Comparison of ENCODE assay signal across 9 mouse cellular contexts in the genomic region with DNA sequence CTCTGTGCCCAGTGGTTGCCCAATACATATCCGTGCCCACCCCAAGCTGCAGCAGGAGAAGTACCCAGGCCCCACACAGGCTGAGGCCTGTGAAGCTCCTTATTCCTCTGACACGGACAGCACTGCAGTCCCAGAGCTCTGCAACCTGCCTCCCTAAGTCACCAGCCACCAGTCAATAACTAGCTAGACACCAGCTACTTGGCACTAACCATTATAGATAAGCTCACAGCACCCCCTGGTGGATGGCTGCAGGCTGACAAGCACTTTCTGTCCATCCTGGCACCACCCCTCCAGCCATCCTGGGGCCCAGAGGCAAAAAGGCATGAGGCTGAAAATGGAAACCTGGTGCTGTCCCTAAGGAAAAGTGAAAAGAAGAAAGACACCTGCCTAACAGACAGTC. TPM values are rescaled to one million over a fixed set of nuclear protein-coding genes. Genes with fewer than 3 reads are reported as not detected.
A peak's percentile ranks its signal among the peaks of the same experiment; 100 is the strongest.
DNase-seq lines count a peak whose midpoint lies in the region; ATAC-seq and TF ChIP-seq lines count a peak whose summit lies in the region.
"Had no signal": no experiment of that assay in that cellular context is flagged by ENCODE, and none has a peak within 500 bp of the region (broad histone marks: within the 10 kb centered on the region; RNA-seq: fewer than 3 reads in every experiment).

No protein-coding gene starts in this region.

- no peak for TF ChIP-seq POLR2A in limb, embryonic 14.5 days (IDR thresholded peaks at IDR 0.05; ENCODE audit: borderline replicate concordance, extremely low read depth, insufficient read depth, insufficient read length)

- no peak for TF ChIP-seq EP300 in stomach, postnatal 0 days (optimal IDR thresholded peaks at IDR 0.05)

- peak; percentile 91 for TF ChIP-seq CTCF in stomach, postnatal 0 days (IDR thresholded peaks at IDR 0.05; ENCODE audit: low read depth)

- no peak overlapping the region for H3K9ac ChIP-seq in kidney, embryonic 15.5 days
- H3K9ac ChIP-seq in limb, embryonic 14.5 days (ENCODE audit: low read depth, low read length, severe bottlenecking) = no peak overlapping the region
- no peak overlapping the region for H3K9ac ChIP-seq in neural tube, embryonic 11.5 days (ENCODE audit: low read length)
- H3K9ac ChIP-seq in stomach, postnatal 0 days (ENCODE audit: low read length) = no peak overlapping the region
- H3K9ac ChIP-seq: embryonic facial prominence, embryonic 12.5 days had no signal

- 36% methylated on average over 2 of the region's 2 CpGs for whole genome bisulfite sequencing in kidney, embryonic 15.5 days
- WGBS in limb, embryonic 14.5 days = 44% methylated on average over 2 of the region's 2 CpGs
- 35% methylated on average over 2 of the region's 2 CpGs for WGBS in neural tube, embryonic 11.5 days
- WGBS in stomach, postnatal 0 days = 41% methylated on average over 2 of the region's 2 CpGs

- 0 out of 2 replicates have a peak, but pooled peaks cover 8% of the 10 kb centered on the region for H3K4me1 ChIP-seq in kidney, embryonic 15.5 days
- H3K4me1 ChIP-seq in limb, embryonic 14.5 days (ENCODE audit: control insufficient read depth, insufficient read depth, low read length) = peaks cover 3% of the 10 kb centered on the region; the same call in 1 of the 2 replicates
- no peaks in the 10 kb centered on the region for H3K4me1 ChIP-seq in neural tube, embryonic 11.5 days (ENCODE audit: control insufficient read depth, insufficient read depth, low read length)
- H3K4me1 ChIP-seq in stomach, postnatal 0 days (replicated peaks; ENCODE audit: control insufficient read depth, insufficient read depth) = no peaks in the 10 kb centered on the region

- peaks cover 3% of the 10 kb centered on the region; the same call in 1 of the 2 replicates for H3K27me3 ChIP-seq in kidney, embryonic 15.5 days
- H3K27me3 ChIP-seq in limb, embryonic 14.5 days (ENCODE audit: control insufficient read depth, insufficient read depth, low read length) = no peaks in the 10 kb centered on the region
- no peaks in the 10 kb centered on the region for H3K27me3 ChIP-seq in neural tube, embryonic 11.5 days (ENCODE audit: control insufficient read depth, insufficient read depth, low read length)
- H3K27me3 ChIP-seq in stomach, postnatal 0 days (ENCODE audit: control insufficient read depth, insufficient read depth, low read length) = no peaks in the 10 kb centered on the region
- H3K27me3 ChIP-seq: embryonic facial prominence, embryonic 12.5 days had no signal

- no peak overlapping the region for H3K4me2 ChIP-seq in kidney, embryonic 15.5 days
- H3K4me2 ChIP-seq in limb, embryonic 14.5 days (replicated peaks; ENCODE audit: low read depth, low read length, severe bottlenecking) = no peak overlapping the region
- H3K4me2 ChIP-seq in neural tube, embryonic 11.5 days (ENCODE audit: low read depth) = no peak overlapping the region
- no peak overlapping the region for H3K4me2 ChIP-seq in stomach, postnatal 0 days (replicated peaks; ENCODE audit: low read depth)
- H3K4me2 ChIP-seq: embryonic facial prominence, embryonic 12.5 days had no signal

- H3K27ac ChIP-seq in kidney, embryonic 15.5 days = no peak overlapping the region
- no peak overlapping the region for H3K27ac ChIP-seq in limb, embryonic 14.5 days (replicated peaks; ENCODE audit: low read depth, low read length)
- H3K27ac ChIP-seq in neural tube, embryonic 11.5 days (ENCODE audit: low read depth, low read length) = no peak overlapping the region
- no peak overlapping the region for H3K27ac ChIP-seq in stomach, postnatal 0 days (replicated peaks)
- H3K27ac ChIP-seq: embryonic facial prominence, embryonic 12.5 days had no signal

- no peak overlapping the region for H3K4me3 ChIP-seq in kidney, embryonic 15.5 days (replicated peaks)
- no peak overlapping the region for H3K4me3 ChIP-seq in limb, embryonic 14.5 days (replicated peaks; ENCODE audit: low read length)
- H3K4me3 ChIP-seq in neural tube, embryonic 11.5 days (ENCODE audit: low read depth, low read length) = no peak overlapping the region
- no peak overlapping the region for H3K4me3 ChIP-seq in stomach, postnatal 0 days (ENCODE audit: low read depth, low read length)
- H3K4me3 ChIP-seq: embryonic facial prominence, embryonic 12.5 days had no signal

- peak; percentile 92 for ATAC-seq in granulocyte monocyte progenitor cell, adult 5-6 weeks (replicated peaks; ENCODE audit: poor library complexity, severe bottlenecking)
- ATAC-seq in kidney, embryonic 15.5 days (replicated peaks; ENCODE audit: low FRiP score) = peak; percentile 15; the same call in 1 of the 2 replicates
- peak; percentile 33; the same call in 1 of the 2 replicates for ATAC-seq in limb, embryonic 14.5 days (ENCODE audit: low FRiP score, low read depth)
- ATAC-seq in neural tube, embryonic 11.5 days (ENCODE audit: insufficient read depth, low FRiP score, low TSS enrichment) = no peak
- ATAC-seq in stomach, postnatal 0 days (ENCODE audit: low FRiP score, low TSS enrichment) = peak; percentile 64

- H3K9me3 ChIP-seq in kidney, embryonic 15.5 days (replicated peaks) = no peaks in the 10 kb centered on the region
- H3K9me3 ChIP-seq in limb, embryonic 14.5 days (ENCODE audit: control insufficient read depth, low read length) = no peaks in the 10 kb centered on the region
- H3K9me3 ChIP-seq in neural tube, embryonic 11.5 days (ENCODE audit: control insufficient read depth, low read length) = no peaks in the 10 kb centered on the region
- H3K9me3 ChIP-seq in stomach, postnatal 0 days (ENCODE audit: control insufficient read depth, low read length) = no peaks in the 10 kb centered on the region
- H3K9me3 ChIP-seq: embryonic facial prominence, embryonic 12.5 days had no signal

- no peaks in the 10 kb centered on the region for H3K36me3 ChIP-seq in kidney, embryonic 15.5 days
- H3K36me3 ChIP-seq in limb, embryonic 14.5 days (ENCODE audit: control insufficient read depth, insufficient read depth, low read length) = no peaks in the 10 kb centered on the region
- H3K36me3 ChIP-seq in neural tube, embryonic 11.5 days (ENCODE audit: control insufficient read depth, insufficient read depth, low read length) = no peaks in the 10 kb centered on the region
- H3K36me3 ChIP-seq in stomach, postnatal 0 days (ENCODE audit: control insufficient read depth, insufficient read depth, low read length) = no peaks in the 10 kb centered on the region
- H3K36me3 ChIP-seq: embryonic facial prominence, embryonic 12.5 days had no signal

- peak; percentile 79 for DNase-seq in 416B (ENCODE audit: low read depth)
- peak; percentile 95 for DNase-seq in adrenal gland, postnatal 14 days
- peak; percentile 85 for DNase-seq in embryo, embryonic 9.5 days (ENCODE audit: extremely low spot score)
- DNase-seq in limb, embryonic 14.5 days (ENCODE audit: low spot score) = peak; percentile 93
- peak; percentile 87 for DNase-seq in neural tube, embryonic 11.5 days (ENCODE audit: low spot score)
- peak; percentile 89 for DNase-seq in stomach, postnatal 0 days (ENCODE audit: low spot score)

RNA-seq across cellular contexts. Expression of a gene that starts 28.6 kb away (rescaled TPM):
- 5.4 and 5.9 TPM in 2 replicates for total RNA-seq in adrenal gland, postnatal 14 days (2021)
- 0.80 and 2.1 TPM in 2 replicates for total RNA-seq in granulocyte monocyte progenitor cell, adult 5-6 weeks (2014; fragmentation: Nextera tagmentation)
- 1.2 and 1.9 TPM in 2 replicates for total RNA-seq in granulocyte monocyte progenitor cell, adult 5-6 weeks (2017)
- 5.4 and 6.0 TPM in 2 replicates for polyA plus RNA-seq in kidney, embryonic 15.5 days (2015; fragmentation: Nextera tagmentation; extraction: Ambion mirVana)
- 12.9 and 13.5 TPM in 2 replicates for polyA plus RNA-seq in limb, embryonic 14.5 days (2012; rRNA removed)
- polyA plus RNA-seq in limb, embryonic 14.5 days (2014; fragmentation: Nextera tagmentation; extraction: Ambion mirVana) = 4.9 and 5.6 TPM in 2 replicates
- 4.0 and 5.0 TPM in 2 replicates for polyA plus RNA-seq in neural tube, embryonic 11.5 days (2014; fragmentation: Nextera tagmentation; extraction: Ambion mirVana)
- polyA plus RNA-seq in stomach, postnatal 0 days (2015; fragmentation: Nextera tagmentation; extraction: Ambion mirVana) = 1.1 TPM in 2 replicates

RNA-seq across cellular contexts. Expression of a gene that starts 48.1 kb away (rescaled TPM):
- 0.93 TPM in 1 of 2 replicates, not detected in the other for total RNA-seq in adrenal gland, postnatal 14 days (2021)
- not detected in 2 replicates for total RNA-seq in granulocyte monocyte progenitor cell, adult 5-6 weeks (2014; fragmentation: Nextera tagmentation)
- total RNA-seq in granulocyte monocyte progenitor cell, adult 5-6 weeks (2017) = not detected in 2 replicates
- 0.52 TPM in 1 of 2 replicates, not detected in the other for polyA plus RNA-seq in kidney, embryonic 15.5 days (2015; fragmentation: Nextera tagmentation; extraction: Ambion mirVana)
- polyA plus RNA-seq in limb, embryonic 14.5 days (2012; rRNA removed) = 0.60 and 0.63 TPM in 2 replicates
- polyA plus RNA-seq in limb, embryonic 14.5 days (2014; fragmentation: Nextera tagmentation; extraction: Ambion mirVana) = 0.55 and 1.1 TPM in 2 replicates
- polyA plus RNA-seq in neural tube, embryonic 11.5 days (2014; fragmentation: Nextera tagmentation; extraction: Ambion mirVana) = 0.42 and 0.99 TPM in 2 replicates
- polyA plus RNA-seq in stomach, postnatal 0 days (2015; fragmentation: Nextera tagmentation; extraction: Ambion mirVana) = 0.63 and 1.2 TPM in 2 replicates

RNA-seq across cellular contexts. Expression of a gene that starts 49.8 kb away (rescaled TPM):
- total RNA-seq in adrenal gland, postnatal 14 days (2021) = 70.8 and 73.7 TPM in 2 replicates
- 61.3 and 62.9 TPM in 2 replicates for total RNA-seq in granulocyte monocyte progenitor cell, adult 5-6 weeks (2014; fragmentation: Nextera tagmentation)
- total RNA-seq in granulocyte monocyte progenitor cell, adult 5-6 weeks (2017) = 29.3 and 33.0 TPM in 2 replicates
- 62.0 and 64.0 TPM in 2 replicates for polyA plus RNA-seq in kidney, embryonic 15.5 days (2015; fragmentation: Nextera tagmentation; extraction: Ambion mirVana)
- polyA plus RNA-seq in limb, embryonic 14.5 days (2012; rRNA removed) = 55.6 and 62.0 TPM in 2 replicates
- 51.8 and 54.9 TPM in 2 replicates for polyA plus RNA-seq in limb, embryonic 14.5 days (2014; fragmentation: Nextera tagmentation; extraction: Ambion mirVana)
- 66.7 and 66.9 TPM in 2 replicates for polyA plus RNA-seq in neural tube, embryonic 11.5 days (2014; fragmentation: Nextera tagmentation; extraction: Ambion mirVana)
- 25.3 and 28.3 TPM in 2 replicates for polyA plus RNA-seq in stomach, postnatal 0 days (2015; fragmentation: Nextera tagmentation; extraction: Ambion mirVana)
